Mouse (Mus musculus) thymus, adult 2 months (tissue): ENCODE measurements around the gene 1700123O20Rik.

ENCODE experiments used
- CTCF ChIP-seq: fragments of 200-500 bp; IDR thresholded peaks from 2 replicates; pipeline ENCODE4 v1.5.1; 2012; ENCODE audit warnings: mild to moderate bottlenecking, control low read depth, low read length, moderate library complexity, borderline replicate concordance; ENCODE audit not compliant: control insufficient read depth, poor library complexity, insufficient read depth; ENCODE audit errors: extremely low read depth
- POLR2A ChIP-seq: fragments of 200-500 bp; IDR thresholded peaks from 2 replicates; pipeline ENCODE4 v1.6.1; 2012; ENCODE audit warnings: mild to moderate bottlenecking, low read length, control low read depth, moderate library complexity; ENCODE audit not compliant: control insufficient read depth, poor library complexity, insufficient read depth; ENCODE audit errors: extremely low read depth

- no peak for TF ChIP-seq CTCF
- TF ChIP-seq POLR2A: no peak
Measured at GRCm38 (mm10) chr14:54678657-54679304, 7.2 kb upstream of the 1700123O20Rik start.
